Mouse (Mus musculus) erythroid progenitor cell, adult 5-6 weeks (primary cell): ENCODE results near the gene Hoxc5. TPM values are rescaled to one million over a fixed set of nuclear protein-coding genes. Genes with fewer than 3 reads are reported as not detected.

Experiments used
- ATAC-seq: replicated peaks from 2 replicates; pipeline ENCODE4 v1.8.0; 2016; ENCODE audit warnings: moderate number of reproducible peaks, mild to moderate bottlenecking, moderate TSS enrichment, inconsistent platforms; ENCODE audit not compliant: poor library complexity, low FRiP score, severe bottlenecking
- total RNA-seq, 2 experiments: library from RNA; stranded (forward) in 1 of 2; stranded (reverse) in 1 of 2; fragments of 150-400 nt in 1 of 2; fragments of 186-747, 209-891 nt in 1 of 2; gene quantifications; 2 replicates each; pipeline versions ENCODE4 v1.2.3 to v1.2.4; 2015 to 2017; ENCODE audit warnings: low replicate concordance in 2 of 2

The Hoxc5 gene
- total RNA-seq (2015; ENCODE audit: low replicate concordance) = not detected in 2 replicates
- total RNA-seq (2017; ENCODE audit: low replicate concordance) = not detected in 2 replicates

DNA sequence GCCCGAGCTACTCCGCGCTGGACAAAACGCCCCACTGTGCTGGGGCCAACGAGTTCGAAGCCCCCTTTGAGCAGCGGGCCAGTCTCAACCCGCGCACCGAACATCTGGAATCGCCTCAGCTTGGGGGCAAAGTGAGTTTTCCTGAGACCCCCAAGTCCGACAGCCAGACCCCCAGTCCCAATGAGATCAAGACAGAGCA lies at the start of gene Hoxc5:
Gene Hoxc5, plus strand, starts transcription at position 132 of the 199 bp plus-strand sequence.
- ATAC-seq = no peak

GRCm38 (mm10) chr15:102917972-102918572 lies 49.2 kb upstream of the Hoxc5 start:
- no peak for ATAC-seq

DNA sequence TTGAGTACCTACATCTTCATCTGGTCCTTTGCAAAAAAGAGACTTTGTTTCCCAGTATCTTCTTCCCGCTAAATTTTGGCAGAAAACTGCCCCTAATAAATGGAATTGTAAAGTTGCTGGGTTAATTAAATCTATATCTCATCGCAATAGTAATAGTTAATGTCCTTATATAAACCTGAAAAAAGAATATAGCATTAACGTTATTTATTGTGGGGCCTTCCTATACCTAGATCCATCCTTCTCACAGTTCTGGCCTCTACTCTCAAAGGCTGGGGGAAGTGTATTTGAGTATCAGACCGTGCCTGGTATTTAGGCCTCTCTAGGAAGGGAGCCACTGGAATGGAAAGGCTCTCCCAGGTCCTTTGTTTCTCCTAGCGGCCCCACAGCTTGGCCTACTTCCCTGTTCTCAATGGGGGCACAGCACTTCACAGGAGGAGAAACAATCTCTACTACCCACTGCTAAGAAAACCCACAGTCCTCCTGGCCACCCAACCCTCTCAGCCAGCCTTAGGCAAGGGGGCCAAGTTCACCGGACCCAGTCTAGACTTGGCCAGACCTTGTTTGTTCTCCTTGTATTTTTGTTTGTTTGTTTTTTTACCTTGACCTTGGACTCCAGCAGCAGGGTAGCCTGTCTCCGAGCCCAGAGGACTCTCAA lies 48.5 kb upstream of the Hoxc5 start:
- ATAC-seq = no peak

DNA sequence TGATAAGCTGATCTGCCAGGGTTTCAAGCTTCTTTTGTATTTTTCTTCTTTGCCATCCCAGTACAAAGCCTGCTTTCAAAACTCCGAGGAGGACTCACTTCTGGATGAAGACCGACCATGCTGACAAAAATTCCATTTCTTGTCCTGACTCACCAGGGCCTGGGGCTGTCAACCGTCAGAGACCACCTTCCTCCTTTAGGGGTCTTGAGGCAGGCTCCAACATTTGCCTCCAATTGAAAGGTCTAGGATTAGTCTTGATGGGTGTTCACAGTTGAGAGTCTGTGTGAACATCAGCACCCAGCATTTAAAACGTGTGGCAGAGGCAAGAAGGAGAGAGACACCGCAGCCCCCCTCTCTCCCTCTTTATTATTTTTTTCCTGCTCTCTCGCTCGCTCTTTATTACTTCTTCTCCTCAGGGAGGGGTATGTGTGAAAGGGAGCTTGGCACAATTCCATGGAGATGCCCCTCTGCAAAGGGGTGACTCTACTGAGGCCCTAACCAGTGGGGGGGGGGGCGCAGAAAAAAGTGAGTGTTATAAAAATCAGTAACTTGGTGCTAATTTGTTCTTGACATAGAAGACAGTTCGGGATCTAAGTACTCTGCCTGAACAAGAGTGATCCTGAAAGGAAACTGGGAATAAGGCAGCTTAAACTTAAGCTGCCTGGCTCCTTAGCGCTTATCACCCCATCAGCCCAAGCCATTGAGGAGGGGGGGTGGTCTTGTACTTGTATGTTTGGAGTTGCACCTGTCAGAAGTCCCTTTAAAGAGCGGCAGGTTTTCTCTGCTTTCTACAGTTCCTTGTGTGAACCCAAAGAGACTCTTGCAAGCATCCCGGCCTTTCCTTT lies 47.7 kb upstream of the Hoxc5 start:
- ATAC-seq = no peak

DNA sequence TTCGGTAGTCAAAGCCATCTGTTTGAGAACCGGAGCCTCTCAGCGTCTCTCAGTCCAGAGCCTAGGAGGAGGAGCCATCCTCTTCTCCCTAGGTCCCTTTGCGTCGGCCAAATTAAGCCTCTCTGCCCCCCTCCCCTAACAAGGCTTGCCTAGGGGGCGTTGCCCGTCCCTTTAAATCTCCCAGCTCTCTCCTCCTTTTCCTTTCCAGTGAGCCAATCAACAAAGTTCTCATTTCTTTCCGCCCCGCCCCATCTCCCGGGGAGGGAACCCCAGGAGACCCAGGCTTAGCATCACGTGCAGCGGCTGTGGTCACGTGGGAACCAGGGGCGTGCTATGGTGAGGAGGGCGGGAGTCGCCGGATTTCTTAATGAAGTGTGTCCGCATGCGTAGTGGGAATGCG lies 46.6 kb upstream of the Hoxc5 start:
- ATAC-seq = no peak

- ATAC-seq = no peak
Observed at GRCm38 (mm10) chr15:102921053-102922011, 45.9 kb upstream of the Hoxc5 start, which contains the start of gene Hoxc13. Hoxc13 (plus strand) TSS chr15:102921103.

DNA sequence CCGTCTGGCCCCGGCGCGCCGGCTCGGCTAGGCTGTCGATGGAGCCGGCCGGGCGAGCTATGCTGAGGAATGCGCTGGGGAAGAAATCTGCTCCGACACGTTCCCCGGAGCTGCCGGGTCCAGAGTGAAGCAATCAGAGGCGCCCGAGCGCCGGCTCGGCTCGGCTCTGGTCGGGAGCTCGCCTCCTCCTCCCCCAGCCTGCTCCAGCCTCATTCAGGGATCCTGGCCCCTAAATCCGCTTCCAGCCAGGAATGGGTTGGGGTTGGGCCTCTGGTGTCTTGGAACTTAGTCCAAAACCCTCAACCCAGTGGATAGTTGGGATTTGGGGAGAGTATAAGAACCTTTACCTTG lies 45.3 kb upstream of the Hoxc5 start:
- no peak for ATAC-seq

- no peak for ATAC-seq
Observed at GRCm38 (mm10) chr15:102922636-102923500, 44.4 kb upstream of the Hoxc5 start.

GRCm38 (mm10) chr15:102927032-102927645 lies 40.1 kb upstream of the Hoxc5 start:
- no peak for ATAC-seq

DNA sequence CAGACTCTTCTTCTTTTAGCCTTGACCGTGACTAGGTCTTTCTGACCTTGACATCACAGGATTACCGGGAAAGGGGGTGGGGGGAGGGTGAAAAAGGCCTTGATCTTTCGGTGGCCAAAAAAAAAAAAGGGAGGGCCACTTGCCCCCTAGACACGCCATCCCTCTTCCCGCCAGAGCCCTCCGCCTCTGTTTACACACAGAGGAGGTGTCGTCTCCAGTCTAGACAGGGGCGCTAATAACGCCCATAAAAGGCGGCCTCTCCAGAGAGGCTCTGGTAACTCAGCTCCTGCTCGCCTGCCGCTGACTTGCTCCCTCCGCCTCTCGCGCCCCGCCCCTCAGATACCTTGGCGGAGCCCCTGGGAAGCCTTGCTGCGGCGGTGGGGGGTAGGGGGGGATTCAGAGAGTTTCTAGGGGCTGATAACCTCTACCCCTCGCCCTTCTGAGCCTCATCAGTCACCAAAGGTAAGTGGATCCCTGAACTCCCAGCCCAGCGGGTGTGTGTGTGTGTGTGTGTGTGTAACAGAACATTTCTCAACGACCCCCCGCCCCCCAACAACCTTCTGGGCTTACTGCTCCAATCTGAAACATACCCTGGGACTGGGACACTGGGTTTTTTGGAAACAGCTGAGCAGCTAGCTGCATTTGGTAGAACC lies 35.4 kb upstream of the Hoxc5 start:
- ATAC-seq = no peak

GRCm38 (mm10) chr15:102934438-102934837 lies 32.8 kb upstream of the Hoxc5 start:
- ATAC-seq = no peak

GRCm38 (mm10) chr15:102934897-102935296 lies 32.3 kb upstream of the Hoxc5 start:
- ATAC-seq = no peak

- ATAC-seq = no peak
Observed at GRCm38 (mm10) chr15:102936279-102936972, 30.8 kb upstream of the Hoxc5 start, which contains the start of gene Hoxc12. Hoxc12 (plus strand) TSS chr15:102936757.

DNA sequence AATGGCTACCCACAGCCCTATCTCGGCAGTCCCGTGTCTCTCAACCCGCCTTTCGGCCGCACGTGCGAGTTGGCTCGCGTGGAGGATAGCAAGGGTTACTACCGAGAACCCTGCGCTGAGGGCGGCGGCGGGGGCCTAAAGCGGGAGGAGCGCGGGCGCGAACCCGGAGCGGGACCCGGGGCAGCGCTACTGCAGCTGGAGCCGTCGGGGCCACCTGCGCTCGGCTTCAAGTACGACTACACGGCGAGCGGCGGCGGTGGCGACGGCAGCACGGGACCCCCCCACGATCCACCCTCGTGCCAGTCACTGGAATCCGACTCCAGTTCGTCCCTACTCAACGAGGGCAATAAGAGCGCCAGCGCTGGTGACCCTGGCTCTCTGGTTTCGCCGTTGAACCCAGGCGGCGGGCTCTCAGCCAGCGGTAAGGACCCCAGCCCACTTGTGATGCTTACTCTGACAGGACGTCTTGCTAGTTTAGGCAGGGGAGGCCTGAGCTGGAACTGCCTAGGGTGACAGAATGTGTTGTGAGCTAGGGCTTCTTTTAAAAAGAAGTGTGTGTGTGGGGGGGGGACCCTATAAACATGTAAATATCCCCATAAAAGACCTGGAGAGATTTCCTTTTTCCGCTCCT lies 30.1 kb upstream of the Hoxc5 start:
- no peak for ATAC-seq

GRCm38 (mm10) chr15:102939256-102940155 lies 27.7 kb upstream of the Hoxc5 start:
- ATAC-seq = 0 out of 2 replicates have a peak, but pooled peaks have one; percentile 30
